Mouse (Mus musculus) left cerebral cortex, adult 9 months (tissue): ENCODE data around the gene Sgsm3.
A peak's percentile ranks its signal among the peaks of the same experiment; 100 is the strongest.

ENCODE experiments used
- DNase-seq, 2 experiments: peaks; one replicate each; pipeline ENCODE4 v3.0.0; 2022; ENCODE audit warnings: low spot score in 2 of 2

Gene Sgsm3

GRCm38 (mm10) chr15:81026901-81027300 is 49.3 kb downstream of the Sgsm3 start:
- no peak for DNase-seq

GRCm38 (mm10) chr15:81027378-81028173 is 50.0 kb downstream of the Sgsm3 start:
- peak; percentile 56 to 91 for DNase-seq

- DNase-seq, result no peak
Measured at GRCm38 (mm10) chr15:81030891-81031425, 53.4 kb downstream of the Sgsm3 start.

GRCm38 (mm10) chr15:81031611-81032010 is 54.0 kb downstream of the Sgsm3 start:
- no peak for DNase-seq

- DNase-seq, result no peak
Measured at GRCm38 (mm10) chr15:81032941-81033629, 55.5 kb downstream of the Sgsm3 start.

GRCm38 (mm10) chr15:81034119-81034518 is 56.6 kb downstream of the Sgsm3 start:
- no peak for DNase-seq

- no peak for DNase-seq
Measured at GRCm38 (mm10) chr15:81035417-81036162, 58.0 kb downstream of the Sgsm3 start.

GRCm38 (mm10) chr15:81038419-81038818 is 60.9 kb downstream of the Sgsm3 start:
- no peak for DNase-seq

- no peak for DNase-seq
Measured at GRCm38 (mm10) chr15:81041767-81042166, 64.2 kb downstream of the Sgsm3 start.

- DNase-seq, result no peak
Measured at GRCm38 (mm10) chr15:81042276-81042931, 64.8 kb downstream of the Sgsm3 start.

GRCm38 (mm10) chr15:81044446-81044845 is 66.9 kb downstream of the Sgsm3 start:
- no peak for DNase-seq

GRCm38 (mm10) chr15:81045336-81045735 is 67.8 kb downstream of the Sgsm3 start:
- no peak for DNase-seq

- DNase-seq, result no peak
Measured at GRCm38 (mm10) chr15:81046061-81046460, 68.5 kb downstream of the Sgsm3 start.

- no peak for DNase-seq
Measured at GRCm38 (mm10) chr15:81047497-81047896, 69.9 kb downstream of the Sgsm3 start.

- no peak for DNase-seq
Measured at GRCm38 (mm10) chr15:81049401-81050053, 72.0 kb downstream of the Sgsm3 start.

GRCm38 (mm10) chr15:81050488-81050887 is 72.9 kb downstream of the Sgsm3 start:
- DNase-seq, result no peak

- DNase-seq, result no peak
Measured at GRCm38 (mm10) chr15:81052491-81052890, 74.9 kb downstream of the Sgsm3 start.

- no peak for DNase-seq
Measured at GRCm38 (mm10) chr15:81055488-81055887, 77.9 kb downstream of the Sgsm3 start.

GRCm38 (mm10) chr15:81057736-81058135 is 80.2 kb downstream of the Sgsm3 start:
- DNase-seq, result no peak

- DNase-seq, result no peak
Measured at GRCm38 (mm10) chr15:81060975-81061374, 83.4 kb downstream of the Sgsm3 start.
